Mouse (Mus musculus) heart, postnatal 0 days (tissue): Measurements from ENCODE around the gene Otulin.

Experiments used
- CTCF ChIP-seq: IDR thresholded peaks from 2 replicates; pipeline ENCODE4 v1.5.1; 2016; ENCODE audit warnings: antibody characterized with exemption, control low read depth, low read depth
- EP300 ChIP-seq: IDR thresholded peaks from 2 replicates; pipeline ENCODE4 v1.6.1; 2016; ENCODE audit warnings: antibody characterized with exemption, low read depth

DNA sequence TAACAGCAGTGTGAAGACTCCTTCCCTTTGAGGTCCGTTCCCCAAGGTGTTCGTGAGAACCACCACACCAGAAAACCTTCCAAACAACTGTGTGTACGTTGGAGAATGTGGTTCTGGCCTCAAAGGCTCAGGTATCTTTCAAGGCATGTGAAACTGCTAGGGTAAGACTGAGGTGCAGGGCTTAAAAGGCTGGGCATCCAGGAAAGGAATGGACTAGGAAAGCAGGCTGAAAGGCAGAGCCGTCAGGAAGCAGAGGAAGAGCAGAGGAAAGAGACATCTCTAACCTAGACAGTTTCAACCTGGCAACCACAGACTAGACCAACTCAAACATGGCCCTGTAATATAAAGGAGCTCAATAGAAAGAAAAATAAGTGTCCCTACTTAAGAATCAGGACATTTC is 1.4 kb downstream of the Otulin start:
- no peak for TF ChIP-seq CTCF
- no peak for TF ChIP-seq EP300
